Mouse (Mus musculus): ENCODE measurements around the gene Ddit4. TPM values are rescaled to one million over a fixed set of nuclear protein-coding genes. Genes with fewer than 3 reads are reported as not detected.

Gene Ddit4
- polyA plus RNA-seq, 1 experiment = 152 TPM

DNA sequence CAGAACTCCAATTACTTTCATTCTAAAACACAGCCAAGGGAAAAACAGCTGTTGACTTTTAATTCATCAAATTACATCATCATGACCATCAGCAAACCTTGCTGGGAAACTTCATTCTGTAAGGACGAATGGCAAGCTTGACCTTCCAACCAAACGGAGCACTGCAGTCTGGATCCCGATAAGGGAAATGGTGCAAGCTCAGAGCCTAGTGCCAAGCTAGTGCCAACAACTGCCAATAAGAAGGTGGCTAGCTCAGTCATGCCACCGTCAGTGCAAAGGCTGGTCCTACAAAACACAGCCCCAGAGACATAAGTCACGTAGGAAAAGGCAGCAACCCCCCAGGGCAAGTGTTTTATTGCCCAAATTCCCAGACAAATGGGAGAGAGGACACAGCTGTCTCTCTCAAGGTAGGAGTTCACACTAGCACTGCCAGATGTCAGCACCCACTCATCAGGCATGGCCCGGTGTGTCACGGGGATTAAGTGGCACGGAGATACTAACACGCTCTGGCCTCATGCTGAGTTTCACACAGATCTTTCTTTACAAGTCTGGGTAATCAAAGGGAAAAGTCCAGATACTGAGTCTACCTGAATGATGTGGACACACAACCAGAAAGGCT is 39.7 kb upstream of the Ddit4 start:
- no peak for DNase-seq (ENCODE audit: low read depth in 1 of 2, low spot score in 2 of 2)
- H3K4me1 ChIP-seq (ENCODE audit: control insufficient read depth, insufficient read depth, insufficient read length) = no peaks in the 10 kb centered on the region
- no peak overlapping the region for H3K27ac ChIP-seq (ENCODE audit: insufficient read depth, low read length)
- H3K27me3 ChIP-seq (ENCODE audit: control insufficient read depth, insufficient read depth, low read length) = no peaks in the 10 kb centered on the region
- no peak overlapping the region for H3K4me3 ChIP-seq (ENCODE audit: extremely low read depth, insufficient read depth, insufficient read length)
- 95% methylated on average over 9 of the region's 9 CpGs for WGBS
- peaks cover 41% of the 10 kb centered on the region for H3K36me3 ChIP-seq (ENCODE audit: control insufficient read depth, insufficient read depth, low read length)
- TF ChIP-seq CTCF (IDR thresholded peaks at IDR 0.05; ENCODE audit: extremely low read depth, insufficient read depth, insufficient read length, insufficient replicate concordance) (no peak), POLR2A (IDR thresholded peaks at IDR 0.05; ENCODE audit: low read depth, low read length) (no peak)

DNA sequence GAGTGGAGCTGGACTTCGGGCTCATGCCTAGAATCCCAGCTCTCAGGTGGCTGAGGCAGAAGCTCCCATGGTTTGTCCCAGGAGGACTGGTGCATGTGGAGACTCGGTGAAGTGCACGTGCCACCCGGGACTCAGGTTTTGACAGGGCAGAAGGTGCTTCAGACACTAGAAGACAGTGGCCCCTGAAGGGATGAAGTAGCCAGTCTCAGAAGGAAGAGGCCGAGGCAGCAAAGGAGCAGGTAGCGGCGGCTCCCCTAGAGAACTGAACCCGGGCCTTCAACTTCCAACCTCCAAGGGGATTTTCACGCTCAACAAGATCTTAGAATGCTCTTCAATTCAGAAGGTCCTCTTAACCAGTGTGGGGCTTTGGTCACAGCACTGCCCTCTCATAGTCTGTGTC is 38.8 kb upstream of the Ddit4 start:
- TF ChIP-seq POLR2A (IDR thresholded peaks at IDR 0.05; ENCODE audit: low read depth, low read length) (no peak), CTCF (IDR thresholded peaks at IDR 0.05; ENCODE audit: extremely low read depth, insufficient read depth, insufficient read length, insufficient replicate concordance) (no peak)
- Histone ChIP-seq H3K27ac (ENCODE audit: insufficient read depth, low read length) (no peak overlapping the region), H3K36me3 (ENCODE audit: control insufficient read depth, insufficient read depth, low read length) (peaks cover 39% of the 10 kb centered on the region), H3K4me3 (ENCODE audit: extremely low read depth, insufficient read depth, insufficient read length) (no peak overlapping the region), H3K27me3 (ENCODE audit: control insufficient read depth, insufficient read depth, low read length) (no peaks in the 10 kb centered on the region), H3K4me1 (ENCODE audit: control insufficient read depth, insufficient read depth, insufficient read length) (no peaks in the 10 kb centered on the region)
- WGBS = 96% methylated on average over 9 of the region's 9 CpGs
- DNase-seq (ENCODE audit: low read depth in 1 of 2, low spot score in 2 of 2) = no peak

DNA sequence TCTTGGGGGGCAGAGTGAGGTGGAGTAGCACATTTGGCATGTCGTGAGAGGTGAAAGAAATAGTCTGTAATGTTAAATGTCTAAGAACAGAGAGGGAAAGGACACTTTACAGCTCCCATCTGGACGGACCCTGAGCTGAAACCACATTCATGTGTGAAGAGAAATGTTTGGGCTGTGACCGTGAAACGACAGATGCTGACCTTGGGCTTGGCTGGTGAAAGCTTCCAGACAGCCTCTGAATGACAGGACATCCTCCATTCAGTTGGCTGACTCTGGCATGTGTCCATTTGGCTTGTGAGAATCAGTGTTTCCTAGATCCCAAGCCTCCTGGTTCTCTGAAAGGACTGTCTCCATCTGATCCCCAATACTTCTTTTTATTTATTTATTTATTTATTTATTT is 36.4 kb upstream of the Ddit4 start:
- Histone ChIP-seq H3K4me1 (ENCODE audit: control insufficient read depth, insufficient read depth, insufficient read length) (no peaks in the 10 kb centered on the region), H3K4me3 (ENCODE audit: extremely low read depth, insufficient read depth, insufficient read length) (no peak overlapping the region), H3K36me3 (ENCODE audit: control insufficient read depth, insufficient read depth, low read length) (peaks cover 33% of the 10 kb centered on the region), H3K27ac (ENCODE audit: insufficient read depth, low read length) (no peak overlapping the region), H3K27me3 (ENCODE audit: control insufficient read depth, insufficient read depth, low read length) (no peaks in the 10 kb centered on the region)
- WGBS = 94% methylated on average over 4 of the region's 4 CpGs
- DNase-seq (ENCODE audit: low read depth in 1 of 2, low spot score in 2 of 2) = no peak
- TF ChIP-seq POLR2A (IDR thresholded peaks at IDR 0.05; ENCODE audit: low read depth, low read length) (no peak), CTCF (IDR thresholded peaks at IDR 0.05; ENCODE audit: extremely low read depth, insufficient read depth, insufficient read length, insufficient replicate concordance) (no peak)

DNA sequence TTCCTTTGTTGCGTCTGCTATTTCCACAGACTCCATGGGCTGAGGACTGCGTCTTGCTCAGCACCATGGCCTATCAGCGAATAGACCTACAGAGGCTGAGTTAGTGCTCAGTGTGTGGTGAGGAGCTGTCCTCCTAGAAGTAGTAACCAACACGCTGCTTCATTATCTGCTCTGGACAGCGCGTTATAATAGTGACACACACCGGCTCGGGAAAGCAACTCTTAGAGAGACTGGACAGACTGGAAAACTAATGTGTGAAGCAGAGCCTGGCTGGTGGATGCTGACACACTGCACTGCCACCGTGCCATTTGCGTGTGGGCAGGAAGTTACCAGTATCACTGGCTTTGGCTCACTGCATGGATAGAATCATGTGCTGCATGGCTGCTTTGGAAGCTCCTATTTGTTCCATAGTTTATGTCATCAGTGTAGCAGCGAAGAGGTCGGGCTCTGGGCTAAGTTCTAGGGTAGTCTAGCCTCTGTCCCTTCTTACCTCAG is 30.8 kb upstream of the Ddit4 start:
- no peak for DNase-seq (ENCODE audit: low read depth in 1 of 2, low spot score in 2 of 2)
- Histone ChIP-seq H3K27me3 (ENCODE audit: control insufficient read depth, insufficient read depth, low read length) (no peaks in the 10 kb centered on the region), H3K27ac (ENCODE audit: insufficient read depth, low read length) (peak overlapping the region; percentile 95), H3K36me3 (ENCODE audit: control insufficient read depth, insufficient read depth, low read length) (peaks cover 9% of the 10 kb centered on the region; the same call in 1 of the 2 replicates), H3K4me3 (ENCODE audit: extremely low read depth, insufficient read depth, insufficient read length) (no peak overlapping the region), H3K4me1 (ENCODE audit: control insufficient read depth, insufficient read depth, insufficient read length) (peaks cover 42% of the 10 kb centered on the region; the same call in 1 of the 2 replicates)
- no peak for TF ChIP-seq CTCF (IDR thresholded peaks at IDR 0.05; ENCODE audit: extremely low read depth, insufficient read depth, insufficient read length, insufficient replicate concordance)
- TF ChIP-seq POLR2A (IDR thresholded peaks at IDR 0.05; ENCODE audit: low read depth, low read length) = no peak
- WGBS = 78% methylated on average over 12 of the region's 12 CpGs

DNA sequence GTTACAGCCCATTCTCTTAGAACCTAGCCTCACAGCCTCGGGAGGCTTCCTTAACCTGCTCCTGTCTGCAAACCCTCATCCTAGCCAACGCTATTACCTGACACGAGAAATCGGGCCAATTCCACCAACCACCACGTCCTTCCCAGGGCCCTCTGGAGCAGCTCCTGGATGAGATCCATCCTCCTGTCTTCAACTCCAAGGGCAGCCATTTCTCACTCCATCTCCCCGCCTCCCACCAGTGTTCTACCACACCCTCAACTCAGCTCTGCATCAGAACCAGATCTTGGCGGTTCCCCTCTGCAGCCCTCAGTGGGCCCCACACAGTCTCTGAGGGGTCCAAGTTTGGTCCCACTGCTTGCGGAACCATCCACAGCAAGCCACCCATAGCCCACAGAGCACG is 30.2 kb upstream of the Ddit4 start:
- H3K4me1 ChIP-seq (ENCODE audit: control insufficient read depth, insufficient read depth, insufficient read length) = peaks cover 45% of the 10 kb centered on the region; the same call in 1 of the 2 replicates
- H3K4me3 ChIP-seq (ENCODE audit: extremely low read depth, insufficient read depth, insufficient read length) = no peak overlapping the region
- WGBS = 79% methylated on average over 9 of the region's 9 CpGs
- no peaks in the 10 kb centered on the region for H3K27me3 ChIP-seq (ENCODE audit: control insufficient read depth, insufficient read depth, low read length)
- H3K27ac ChIP-seq (ENCODE audit: insufficient read depth, low read length) = peak overlapping the region; percentile 95
- H3K36me3 ChIP-seq (ENCODE audit: control insufficient read depth, insufficient read depth, low read length) = peaks cover 5% of the 10 kb centered on the region; the same call in 1 of the 2 replicates
- TF ChIP-seq CTCF (IDR thresholded peaks at IDR 0.05; ENCODE audit: extremely low read depth, insufficient read depth, insufficient read length, insufficient replicate concordance) = no peak
- TF ChIP-seq POLR2A (IDR thresholded peaks at IDR 0.05; ENCODE audit: low read depth, low read length) = no peak
- no peak for DNase-seq (ENCODE audit: low read depth in 1 of 2, low spot score in 2 of 2)

DNA sequence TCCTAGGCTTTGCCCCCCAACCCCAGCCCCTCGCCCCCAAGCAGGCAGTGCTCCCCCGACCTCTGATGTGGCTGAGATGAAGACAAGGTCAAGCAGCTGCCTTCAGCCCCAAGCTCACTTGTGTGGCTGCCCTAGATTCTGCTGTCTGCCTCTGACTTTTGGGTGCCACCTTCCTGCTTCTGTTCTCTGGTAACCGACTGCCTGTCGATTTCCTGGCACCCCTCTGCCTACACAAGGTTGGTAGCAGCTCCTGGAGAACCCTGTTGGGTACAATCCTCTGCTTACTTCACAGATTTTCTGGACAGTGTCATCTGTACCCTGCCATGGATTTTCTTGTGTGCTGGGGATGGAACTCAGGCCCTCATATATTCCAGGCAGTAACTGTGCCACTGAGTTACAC is 29.7 kb upstream of the Ddit4 start:
- no peak overlapping the region for H3K4me3 ChIP-seq (ENCODE audit: extremely low read depth, insufficient read depth, insufficient read length)
- peak in 1 of 2 experiments; percentile 29 for DNase-seq (ENCODE audit: low read depth in 1 of 2, low spot score in 2 of 2)
- H3K27ac ChIP-seq (ENCODE audit: insufficient read depth, low read length) = peak overlapping the region; percentile 95
- H3K4me1 ChIP-seq (ENCODE audit: control insufficient read depth, insufficient read depth, insufficient read length) = peaks cover 49% of the 10 kb centered on the region; the same call in 1 of the 2 replicates
- WGBS = 17% methylated on average over 4 of the region's 4 CpGs
- peaks cover 3% of the 10 kb centered on the region; the same call in 1 of the 2 replicates for H3K36me3 ChIP-seq (ENCODE audit: control insufficient read depth, insufficient read depth, low read length)
- TF ChIP-seq POLR2A (IDR thresholded peaks at IDR 0.05; ENCODE audit: low read depth, low read length) (no peak; the same call in 1 of the 2 replicates), CTCF (IDR thresholded peaks at IDR 0.05; ENCODE audit: extremely low read depth, insufficient read depth, insufficient read length, insufficient replicate concordance) (no peak)
- H3K27me3 ChIP-seq (ENCODE audit: control insufficient read depth, insufficient read depth, low read length) = no peaks in the 10 kb centered on the region

DNA sequence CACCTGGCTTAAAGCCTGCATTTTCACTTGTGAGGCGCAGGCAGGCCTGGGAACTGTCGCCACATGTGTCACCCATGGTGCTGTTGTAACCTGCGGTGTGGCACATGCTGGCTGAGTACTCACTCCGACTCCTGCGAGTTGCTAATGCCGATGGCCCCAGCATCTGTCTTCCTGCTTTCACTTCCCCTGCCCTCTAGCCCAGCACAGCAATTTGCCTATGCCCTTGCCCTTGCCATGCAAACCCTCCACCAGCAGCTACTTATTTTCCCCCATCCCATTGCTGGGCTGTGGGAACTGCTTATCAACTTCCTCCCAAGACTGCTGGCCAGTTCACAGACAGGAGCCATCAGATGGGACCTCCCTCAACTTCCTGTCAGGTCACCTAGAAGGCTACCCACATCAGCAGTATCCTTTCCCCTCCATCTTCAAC is 29.2 kb upstream of the Ddit4 start:
- Histone ChIP-seq H3K4me1 (ENCODE audit: control insufficient read depth, insufficient read depth, insufficient read length) (peaks cover 50% of the 10 kb centered on the region; the same call in 1 of the 2 replicates), H3K27me3 (ENCODE audit: control insufficient read depth, insufficient read depth, low read length) (no peaks in the 10 kb centered on the region), H3K36me3 (ENCODE audit: control insufficient read depth, insufficient read depth, low read length) (no peaks in the 10 kb centered on the region), H3K4me3 (ENCODE audit: extremely low read depth, insufficient read depth, insufficient read length) (no peak overlapping the region), H3K27ac (ENCODE audit: insufficient read depth, low read length) (peak overlapping the region; percentile 95)
- TF ChIP-seq CTCF (IDR thresholded peaks at IDR 0.05; ENCODE audit: extremely low read depth, insufficient read depth, insufficient read length, insufficient replicate concordance) (no peak), POLR2A (IDR thresholded peaks at IDR 0.05; ENCODE audit: low read depth, low read length) (peak; percentile 55)
- 13% methylated on average over 6 of the region's 6 CpGs for whole genome bisulfite sequencing
- peak; percentile 53 to 80 for DNase-seq (ENCODE audit: low read depth in 1 of 2, low spot score in 2 of 2)

Data from spleen, adult 2 months (tissue).